6 mouse cellular contexts compared by ENCODE assay signal in genomic region chr7:118039862-118040261, GRCm38 (mm10).
"Had no signal": no experiment of that assay in that cellular context is flagged by ENCODE, and none has a peak within 500 bp of the region (broad histone marks: within the 10 kb centered on the region; RNA-seq: fewer than 3 reads in every experiment).

No protein-coding gene starts in this region.

- DNase-seq: kidney, adult 8-10 months; kidney, postnatal 36 days; lung, adult 2 months; lung, postnatal 36 days; right cerebral cortex, adult 18-20 months; right cerebral cortex, postnatal 25 days had no signal
